ENCODE assay signal across 18 mouse cellular contexts in the genomic region with DNA sequence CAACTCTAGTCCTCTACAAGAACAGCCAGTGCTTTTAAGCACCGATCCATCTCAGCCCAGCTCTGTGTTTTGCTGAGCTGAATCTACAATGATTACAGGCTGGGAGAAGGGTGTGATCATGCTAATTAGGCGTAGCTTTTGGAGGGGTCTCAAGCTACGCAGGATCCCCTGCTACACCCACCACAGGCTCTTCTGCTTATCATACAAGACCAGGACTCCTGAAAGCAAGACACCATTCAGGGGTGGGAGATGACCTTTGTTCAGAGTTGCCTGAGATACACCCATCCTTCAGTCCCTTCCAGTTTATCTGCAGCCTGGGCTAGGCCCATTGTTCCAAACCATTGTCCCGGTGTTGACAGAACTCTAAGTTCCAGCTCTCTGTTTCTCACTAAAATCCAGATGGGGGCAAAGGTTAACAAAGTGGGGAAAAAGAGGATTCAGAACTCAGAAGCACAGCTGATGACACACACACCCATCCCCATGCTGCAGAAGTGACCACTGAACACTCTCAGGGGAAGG. TPM values are rescaled to one million over a fixed set of nuclear protein-coding genes. Genes with fewer than 3 reads are reported as not detected.
"Had no signal": no experiment of that assay in that cellular context is flagged by ENCODE, and none has a peak within 500 bp of the region (broad histone marks: within the 10 kb centered on the region; RNA-seq: fewer than 3 reads in every experiment).

No protein-coding gene starts in this region.

- H3K4me2 ChIP-seq: limb, embryonic 15.5 days; neural tube, embryonic 15.5 days had no signal

- H3K9ac ChIP-seq: limb, embryonic 15.5 days; neural tube, embryonic 15.5 days had no signal

- H3K4me1 ChIP-seq: neural tube, embryonic 15.5 days had no signal

- H3K4me3 ChIP-seq: left cerebral cortex, adult 2 months; limb, embryonic 15.5 days; neural tube, embryonic 15.5 days had no signal

- H3K27ac ChIP-seq: left cerebral cortex, adult 2 months; limb, embryonic 15.5 days; neural tube, embryonic 15.5 days; stomach, postnatal 0 days had no signal

- DNase-seq: kidney, adult 8-10 months; kidney, postnatal 25 days; lung, adult 2 months; lung, postnatal 36 days; thymus, postnatal 4 days had no signal

- H3K36me3 ChIP-seq: limb, embryonic 15.5 days; neural tube, embryonic 15.5 days had no signal

- H3K9me3 ChIP-seq: limb, embryonic 15.5 days; neural tube, embryonic 15.5 days had no signal

- H3K27me3 ChIP-seq: limb, embryonic 15.5 days; neural tube, embryonic 15.5 days had no signal

- ATAC-seq: intestine, embryonic 16.5 days; lung, postnatal 0 days had no signal

RNA-seq across cellular contexts. Expression of a gene that starts 11.3 kb away (rescaled TPM):
- total RNA-seq: left cerebral cortex, adult 2 months; megakaryocyte progenitor cell, adult 5-6 weeks; midbrain, postnatal 0 days had no signal
- polyA plus RNA-seq: midbrain, postnatal 0 days had no signal

RNA-seq across cellular contexts. Expression of a gene that starts 45.0 kb away (rescaled TPM):
- total RNA-seq: layer of hippocampus, postnatal 25 days; left cerebral cortex, adult 2 months; left cerebral cortex, postnatal 14 days; megakaryocyte progenitor cell, adult 5-6 weeks; midbrain, postnatal 0 days had no signal
- polyA plus RNA-seq: intestine, embryonic 16.5 days; kidney, embryonic 16.5 days; limb, embryonic 11.5 days; limb, embryonic 15.5 days; lung, adult 2 months; lung, postnatal 0 days; midbrain, postnatal 0 days; neural tube, embryonic 11.5 days; neural tube, embryonic 15.5 days; stomach, postnatal 0 days had no signal
